Mouse (Mus musculus) hindbrain, embryonic 15.5 days (tissue): ENCODE measurements at regions not wholly inside any gene's neighbourhood (a gene's known extent, or its start where the extent isn't known, plus 50 kb on each side); places are given as distances from the start of the nearest gene placed in this dataset.
"Not testable (repeated sequence)": the region's sequence is repeated elsewhere in the genome, so short reads cannot be mapped to it uniquely, and the experiment has no call there.

Experiments used
- ATAC-seq: fragments of 200-750 bp; cut with Nextera tagmentation; 2 replicates; pipeline ENCODE4 v1.8.0; 2017; ENCODE audit warnings: low read depth, moderate number of reproducible peaks, moderate TSS enrichment; ENCODE audit not compliant: low FRiP score
- H3K27ac ChIP-seq: fragments of 300-500 bp; sonication (generic); replicated peaks from 2 replicates; pipeline ENCODE4 v1.5.1; 2015; ENCODE audit warnings: mild to moderate bottlenecking, inconsistent platforms
- H3K27me3 ChIP-seq: fragments of 300-500 bp; sonication (generic); 2 replicates; pipeline ENCODE4 v1.6.1; 2015; ENCODE audit warnings: control low read depth, inconsistent platforms
- H3K36me3 ChIP-seq: fragments of 300-500 bp; sonication (generic); 2 replicates; pipeline ENCODE4 v1.6.1; 2015; ENCODE audit warnings: control low read depth, inconsistent platforms
- H3K4me1 ChIP-seq: fragments of 300-500 bp; sonication (generic); replicated peaks from 2 replicates; pipeline ENCODE4 v1.6.1; 2015; ENCODE audit warnings: control low read depth, inconsistent platforms
- H3K4me2 ChIP-seq: fragments of 300-500 bp; sonication (generic); 2 replicates; pipeline ENCODE4 v1.6.1; 2015; ENCODE audit warnings: moderate library complexity, mild to moderate bottlenecking, inconsistent platforms
- H3K4me3 ChIP-seq: fragments of 300-500 bp; sonication (generic); 2 replicates; pipeline ENCODE4 v1.5.1; 2015; ENCODE audit warnings: mild to moderate bottlenecking, inconsistent platforms
- H3K9ac ChIP-seq: fragments of 300-500 bp; sonication (generic); 2 replicates; pipeline ENCODE4 v1.6.1; 2015; ENCODE audit warnings: inconsistent platforms
- H3K9me3 ChIP-seq: fragments of 300-500 bp; sonication (generic); 2 replicates; pipeline ENCODE4 v1.6.1; 2016; ENCODE audit warnings: control low read depth, inconsistent platforms
- WGBS: fragments of 180-500 bp; shearing (Covaris S2); methylation state at CpG from one replicate; pipeline ENCODE4 v1.1.7; 2015; 5-methylcytosine and 5-hydroxymethylcytosine counted together

DNA sequence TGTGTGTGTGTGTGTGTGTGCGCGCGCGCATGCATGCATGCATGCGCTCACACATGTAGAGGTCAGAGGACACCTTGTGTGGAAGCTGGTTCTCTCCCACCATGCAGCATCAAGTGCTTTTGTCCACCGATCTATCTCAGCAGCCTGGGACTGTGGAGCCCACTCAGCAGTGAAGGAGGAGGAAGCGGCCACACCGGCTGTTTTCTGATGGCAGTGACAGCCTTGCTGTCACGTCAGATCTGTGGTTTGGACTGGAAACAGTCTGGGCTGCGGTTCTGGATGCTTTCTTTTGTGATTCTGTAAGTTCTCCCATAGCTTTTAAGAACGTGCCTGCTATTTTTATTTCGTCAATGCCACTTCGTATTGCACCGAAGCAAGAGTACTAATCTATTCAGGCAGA is 84.0 kb upstream of the Arl4c start:
- ATAC-seq, result no peak
- H3K36me3 ChIP-seq, result no peaks in the 10 kb centered on the region
- no peaks in the 10 kb centered on the region for H3K27me3 ChIP-seq
- H3K27ac ChIP-seq, result no peak overlapping the region
- H3K9me3 ChIP-seq, result no peaks in the 10 kb centered on the region
- 0 out of 2 replicates have a peak, but pooled peaks cover 2% of the 10 kb centered on the region for H3K4me1 ChIP-seq
- 89% methylated on average over 14 of the region's 14 CpGs for WGBS
- no peak overlapping the region for H3K9ac ChIP-seq
- no peak overlapping the region for H3K4me3 ChIP-seq
- H3K4me2 ChIP-seq, result no peak overlapping the region

- Histone ChIP-seq H3K27me3 (no peaks in the 10 kb centered on the region), H3K9ac (no peak overlapping the region), H3K4me1 (0 out of 2 replicates have a peak, but pooled peaks cover 3% of the 10 kb centered on the region), H3K27ac (no peak overlapping the region), H3K4me2 (no peak overlapping the region), H3K9me3 (no peaks in the 10 kb centered on the region), H3K36me3 (no peaks in the 10 kb centered on the region), H3K4me3 (no peak overlapping the region)
- ATAC-seq, result no peak
- WGBS, result 72% methylated on average over 7 of the region's 7 CpGs
Measured at GRCm38 (mm10) chr1:88790674-88791073, 88.7 kb upstream of the Arl4c start.

- no peaks in the 10 kb centered on the region for H3K27me3 ChIP-seq
- WGBS, result 64% methylated on average over 10 of the region's 10 CpGs
- no peaks in the 10 kb centered on the region for H3K9me3 ChIP-seq
- no peak overlapping the region for H3K4me3 ChIP-seq
- no peak overlapping the region for H3K27ac ChIP-seq
- ATAC-seq, result peak; percentile 27; the same call in 1 of the 2 replicates
- H3K36me3 ChIP-seq, result no peaks in the 10 kb centered on the region
- 0 out of 2 replicates have a peak, but pooled peaks cover 3% of the 10 kb centered on the region for H3K4me1 ChIP-seq
- no peak overlapping the region for H3K4me2 ChIP-seq
- H3K9ac ChIP-seq, result no peak overlapping the region
Measured at GRCm38 (mm10) chr1:88794926-88795325, 92.9 kb upstream of the Arl4c start.

GRCm38 (mm10) chr1:88798473-88798872 is 96.5 kb upstream of the Arl4c start:
- 69% methylated on average over 14 of the region's 14 CpGs for WGBS
- H3K36me3 ChIP-seq, result no peaks in the 10 kb centered on the region
- no peaks in the 10 kb centered on the region for H3K9me3 ChIP-seq
- no peak overlapping the region for H3K9ac ChIP-seq
- no peak overlapping the region for H3K27ac ChIP-seq
- H3K27me3 ChIP-seq, result no peaks in the 10 kb centered on the region
- H3K4me2 ChIP-seq, result no peak overlapping the region
- H3K4me1 ChIP-seq, result peaks cover 8% of the 10 kb centered on the region; the same call in 1 of the 2 replicates
- no peak overlapping the region for H3K4me3 ChIP-seq
- no peak for ATAC-seq

GRCm38 (mm10) chr1:88798874-88799273 is 96.9 kb upstream of the Arl4c start:
- no peak for ATAC-seq
- Histone ChIP-seq H3K27me3 (no peaks in the 10 kb centered on the region), H3K4me2 (no peak overlapping the region), H3K27ac (no peak overlapping the region), H3K9me3 (no peaks in the 10 kb centered on the region), H3K9ac (no peak overlapping the region), H3K4me1 (peaks cover 8% of the 10 kb centered on the region; the same call in 1 of the 2 replicates), H3K36me3 (no peaks in the 10 kb centered on the region), H3K4me3 (no peak overlapping the region)
- 35% methylated on average over 8 of the region's 8 CpGs for WGBS

GRCm38 (mm10) chr1:88799343-88799742 is 97.3 kb upstream of the Arl4c start:
- ATAC-seq, result no peak
- H3K4me2 ChIP-seq, result no peak overlapping the region
- no peak overlapping the region for H3K4me3 ChIP-seq
- H3K4me1 ChIP-seq, result peaks cover 8% of the 10 kb centered on the region; the same call in 1 of the 2 replicates
- H3K27me3 ChIP-seq, result no peaks in the 10 kb centered on the region
- H3K36me3 ChIP-seq, result no peaks in the 10 kb centered on the region
- H3K9ac ChIP-seq, result no peak overlapping the region
- H3K27ac ChIP-seq, result no peak overlapping the region
- no peaks in the 10 kb centered on the region for H3K9me3 ChIP-seq
- WGBS, result 21% methylated on average over 7 of the region's 7 CpGs

DNA sequence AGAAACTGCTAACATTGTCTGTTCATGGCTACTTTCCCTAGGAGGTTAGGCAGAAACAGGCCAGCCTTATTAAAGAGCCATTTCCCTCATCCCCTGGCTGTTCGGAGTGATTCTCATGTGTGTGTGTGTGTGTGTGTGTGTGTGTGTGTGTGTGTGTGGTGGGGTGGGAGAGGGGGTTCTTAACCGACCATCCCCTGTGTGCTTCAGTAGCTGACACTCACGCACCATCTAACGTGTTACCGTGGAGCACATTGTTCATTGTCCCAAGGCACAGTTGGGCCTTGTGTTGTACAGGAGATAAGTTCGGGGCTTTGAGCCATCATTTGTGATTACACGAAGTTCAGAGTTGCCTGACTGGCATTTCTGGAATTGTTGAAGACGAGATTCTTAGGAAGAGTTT is 97.8 kb upstream of the Arl4c start:
- H3K9ac ChIP-seq, result no peak overlapping the region
- H3K9me3 ChIP-seq, result no peaks in the 10 kb centered on the region
- ATAC-seq, result no peak
- H3K4me2 ChIP-seq, result no peak overlapping the region
- H3K27me3 ChIP-seq, result no peaks in the 10 kb centered on the region
- H3K4me3 ChIP-seq, result no peak overlapping the region
- H3K4me1 ChIP-seq, result peaks cover 8% of the 10 kb centered on the region; the same call in 1 of the 2 replicates
- no peaks in the 10 kb centered on the region for H3K36me3 ChIP-seq
- WGBS, result 25% methylated on average over 8 of the region's 8 CpGs
- H3K27ac ChIP-seq, result no peak overlapping the region

DNA sequence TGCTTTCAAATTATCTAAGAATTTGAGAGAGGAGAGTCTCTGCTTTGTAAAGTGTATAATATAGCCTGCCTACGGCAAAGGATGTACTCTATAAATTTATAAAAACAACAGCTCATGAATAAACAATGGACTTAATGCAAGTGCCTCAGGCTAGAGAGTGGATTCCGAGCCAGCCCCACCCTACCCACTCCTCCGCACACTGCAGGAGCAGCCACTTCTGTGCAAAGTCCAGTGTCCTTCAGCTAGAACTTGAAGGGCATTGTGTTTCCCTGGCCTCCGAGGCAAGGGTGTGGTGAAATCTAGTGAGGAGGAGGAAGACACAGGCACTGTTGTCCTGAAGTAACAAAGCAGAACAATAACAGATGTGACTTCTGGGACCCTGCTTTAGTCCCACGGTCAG is 98.4 kb upstream of the Arl4c start:
- no peak overlapping the region for H3K4me2 ChIP-seq
- H3K36me3 ChIP-seq, result no peaks in the 10 kb centered on the region
- peaks cover 5% of the 10 kb centered on the region; the same call in 1 of the 2 replicates for H3K4me1 ChIP-seq
- H3K27me3 ChIP-seq, result no peaks in the 10 kb centered on the region
- no peak overlapping the region for H3K9ac ChIP-seq
- no peak overlapping the region for H3K4me3 ChIP-seq
- no peak for ATAC-seq
- no peaks in the 10 kb centered on the region for H3K9me3 ChIP-seq
- no peak overlapping the region for H3K27ac ChIP-seq
- 39% methylated on average over 5 of the region's 5 CpGs for WGBS

DNA sequence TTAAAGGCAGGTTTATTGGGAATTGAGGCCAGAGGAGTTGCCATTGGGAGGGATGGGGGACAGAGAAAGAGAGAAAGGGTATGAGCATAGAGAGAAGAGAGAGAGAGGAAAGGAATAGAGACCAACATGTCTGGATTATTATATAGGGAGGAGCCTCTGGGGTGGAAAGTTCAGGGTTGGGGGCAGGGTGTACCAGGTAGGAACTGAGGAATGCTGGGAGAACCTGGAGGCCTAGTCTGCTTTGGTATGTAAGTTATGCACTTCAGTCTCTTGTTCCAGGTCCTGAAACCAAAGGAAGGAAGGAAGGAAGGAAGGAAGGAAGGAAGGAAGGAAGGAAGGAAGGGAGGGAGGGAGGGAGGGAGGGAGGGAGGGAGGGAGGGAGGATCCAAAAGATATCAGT is 99.1 kb upstream of the Arl4c start:
- not testable (repeated sequence) for H3K36me3 ChIP-seq, H3K27ac ChIP-seq, H3K4me2 ChIP-seq, H3K9me3 ChIP-seq, H3K4me1 ChIP-seq, H3K9ac ChIP-seq, ATAC-seq, H3K27me3 ChIP-seq, H3K4me3 ChIP-seq

GRCm38 (mm10) chr1:88806960-88807359 is 104.9 kb upstream of the Arl4c start:
- no peak overlapping the region for H3K4me2 ChIP-seq
- no peaks in the 10 kb centered on the region for H3K36me3 ChIP-seq
- no peaks in the 10 kb centered on the region for H3K4me1 ChIP-seq
- H3K4me3 ChIP-seq, result no peak overlapping the region
- no peaks in the 10 kb centered on the region for H3K9me3 ChIP-seq
- H3K9ac ChIP-seq, result no peak overlapping the region
- ATAC-seq, result no peak
- 53% methylated on average over 6 of the region's 6 CpGs for WGBS
- H3K27ac ChIP-seq, result no peak overlapping the region
- no peaks in the 10 kb centered on the region for H3K27me3 ChIP-seq

GRCm38 (mm10) chr1:88807901-88808300 is 105.9 kb upstream of the Arl4c start:
- WGBS, result 90% methylated on average over 6 of the region's 6 CpGs
- no peak overlapping the region for H3K4me2 ChIP-seq
- ATAC-seq, result no peak

DNA sequence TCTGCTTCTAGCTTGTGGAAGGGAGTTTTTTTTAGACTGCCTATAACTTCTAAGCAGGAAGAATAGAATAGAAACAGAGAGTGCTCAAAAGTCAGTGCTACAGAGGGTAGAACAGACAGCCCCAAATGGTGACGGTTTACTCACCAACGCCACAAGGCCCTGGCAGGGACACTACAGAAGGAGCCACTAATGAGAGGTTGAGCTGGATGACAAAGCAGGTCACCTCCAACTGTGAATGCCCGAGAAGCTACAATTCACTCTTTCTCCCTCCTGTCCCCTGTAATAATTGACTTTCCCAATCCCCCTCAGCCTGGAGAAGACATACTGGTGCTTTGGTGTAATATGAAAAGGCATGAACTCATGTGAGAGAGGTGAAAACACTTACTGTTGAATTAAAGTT is 106.5 kb upstream of the Arl4c start:
- Histone ChIP-seq H3K27me3 (no peaks in the 10 kb centered on the region), H3K4me1 (peaks cover 7% of the 10 kb centered on the region), H3K27ac (no peak overlapping the region), H3K4me2 (no peak overlapping the region), H3K9me3 (no peaks in the 10 kb centered on the region), H3K9ac (no peak overlapping the region), H3K36me3 (no peaks in the 10 kb centered on the region), H3K4me3 (no peak overlapping the region)
- no peak for ATAC-seq
- WGBS, result 42% methylated on average over 3 of the region's 3 CpGs

More at GRCm38 (mm10) chr1:88807901-88808300, 105.9 kb upstream of the Arl4c start:
- Histone ChIP-seq H3K36me3 (no peaks in the 10 kb centered on the region), H3K4me3 (no peak overlapping the region), H3K4me1 (peaks cover 1% of the 10 kb centered on the region; the same call in 1 of the 2 replicates), H3K9me3 (no peaks in the 10 kb centered on the region), H3K27me3 (no peaks in the 10 kb centered on the region), H3K27ac (no peak overlapping the region), H3K9ac (no peak overlapping the region)

GRCm38 (mm10) chr1:88809756-88810155 is 107.7 kb upstream of the Arl4c start:
- Histone ChIP-seq H3K4me1 (peaks cover 8% of the 10 kb centered on the region), H3K9me3 (no peaks in the 10 kb centered on the region), H3K27me3 (no peaks in the 10 kb centered on the region), H3K4me3 (no peak overlapping the region), H3K4me2 (no peak overlapping the region), H3K27ac (no peak overlapping the region), H3K36me3 (no peaks in the 10 kb centered on the region), H3K9ac (no peak overlapping the region)
- ATAC-seq, result no peak
- WGBS, result 65% methylated on average over 2 of the region's 2 CpGs
